Mouse (Mus musculus) neural tube, embryonic 14.5 days (tissue): ENCODE data around the gene Celf1. TPM values are rescaled to one million over a fixed set of nuclear protein-coding genes. Genes with fewer than 3 reads are reported as not detected.

Experiments
- ATAC-seq: fragments of 200-750 bp; cut with Nextera tagmentation; 2 replicates; pipeline ENCODE4 v1.8.0; 2017; ENCODE audit warnings: low read depth, mild to moderate bottlenecking, moderate TSS enrichment, moderate library complexity
- H3K27ac ChIP-seq: fragments of 300-500 bp; sonication (generic); 2 replicates; pipeline ENCODE4 v1.5.1; 2014; ENCODE audit warnings: low read depth, mild to moderate bottlenecking, control low read depth, low read length, moderate library complexity, mixed read lengths
- H3K27me3 ChIP-seq: fragments of 300-500 bp; sonication (generic); 2 replicates; pipeline ENCODE4 v1.6.1; 2014; ENCODE audit warnings: low read length; ENCODE audit not compliant: control insufficient read depth, insufficient read depth
- H3K36me3 ChIP-seq: fragments of 300-500 bp; sonication (generic); 2 replicates; pipeline ENCODE4 v1.6.1; 2014; ENCODE audit warnings: low read length, mixed read lengths; ENCODE audit not compliant: control insufficient read depth, insufficient read depth
- H3K4me1 ChIP-seq: fragments of 300-500 bp; sonication (generic); 2 replicates; pipeline ENCODE4 v1.6.1; 2014; ENCODE audit warnings: low read length; ENCODE audit not compliant: control insufficient read depth, insufficient read depth
- H3K4me2 ChIP-seq: fragments of 300-500 bp; sonication (generic); 2 replicates; pipeline ENCODE4 v1.6.1; 2014; ENCODE audit warnings: mild to moderate bottlenecking, low read depth, low read length, control low read depth
- H3K4me3 ChIP-seq: fragments of 300-500 bp; sonication (generic); 2 replicates; pipeline ENCODE4 v1.5.1; 2014; ENCODE audit warnings: low read depth, low read length, control low read depth, mixed read lengths
- H3K9ac ChIP-seq: fragments of 300-500 bp; sonication (generic); replicated peaks from 2 replicates; pipeline ENCODE4 v1.6.1; 2014; ENCODE audit warnings: low read depth, mild to moderate bottlenecking, control low read depth, low read length, mixed read lengths
- H3K9me3 ChIP-seq: fragments of 300-500 bp; sonication (generic); 2 replicates; pipeline ENCODE4 v1.6.1; 2016; ENCODE audit warnings: low read length; ENCODE audit not compliant: control insufficient read depth
- WGBS: fragments of 180-500 bp; shearing (Covaris S2); extraction: QIAGEN DNeasy Blood & Tissue Kit; methylation state at CpG from one replicate; pipeline ENCODE4 v1.1.7; 2014; 5-methylcytosine and 5-hydroxymethylcytosine counted together
- polyA plus RNA-seq: library from polyadenylated mRNA; unstranded; fragments of >200 nt; fragmentation: Nextera tagmentation; extraction: Ambion mirVana; gene quantifications from 2 replicates; pipeline ENCODE4 v1.2.1, GENCODE M21; 2014

Gene Celf1
- polyA plus RNA-seq, 1 experiment from 2014 or later: 77.6 TPM

DNA sequence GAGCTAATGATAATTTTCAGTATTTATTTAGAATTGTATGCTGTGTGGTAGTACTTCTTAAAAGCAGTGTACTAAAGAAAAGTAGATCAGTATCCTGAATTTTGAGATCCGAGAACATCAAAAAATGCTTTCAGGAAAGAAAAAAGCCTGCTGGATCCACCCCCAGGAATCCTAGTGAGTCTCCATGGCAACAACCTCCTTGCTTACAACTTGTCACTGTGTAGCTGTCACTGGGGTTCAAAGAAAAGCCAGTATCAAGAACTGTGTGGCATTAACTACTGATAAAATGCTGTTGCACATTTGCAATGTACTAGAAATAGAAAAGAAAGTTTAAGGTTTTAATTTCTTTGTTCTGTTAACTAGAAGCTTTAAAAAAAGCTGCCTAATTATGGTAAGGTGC, 15.9 kb downstream of the Celf1 start:
- no peaks in the 10 kb centered on the region for H3K36me3 ChIP-seq
- ATAC-seq: no peak

DNA sequence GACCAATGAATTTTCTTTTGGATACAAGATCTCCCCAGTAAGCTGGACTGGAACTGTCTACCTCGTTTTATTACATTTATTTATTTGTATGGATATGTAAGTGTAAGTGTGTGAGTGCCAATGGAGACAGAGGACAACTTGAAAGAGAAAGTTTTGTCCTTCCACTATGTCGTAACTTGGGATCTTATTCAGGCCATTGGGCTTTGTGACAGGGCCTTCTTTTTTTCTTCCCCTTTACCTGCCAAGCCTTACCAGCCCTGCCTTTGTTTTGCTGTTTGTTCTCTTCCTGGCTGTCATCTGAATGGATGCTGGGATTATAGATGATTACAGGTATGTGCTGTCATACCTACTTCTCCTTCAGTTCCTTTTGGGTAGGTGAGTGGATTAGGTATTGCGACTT, 18.7 kb downstream of the Celf1 start:
- Histone ChIP-seq H3K36me3 (no peaks in the 10 kb centered on the region), H3K9me3 (no peaks in the 10 kb centered on the region), H3K4me2 (no peak overlapping the region), H3K4me1 (0 out of 2 replicates have a peak, but pooled peaks cover 5% of the 10 kb centered on the region), H3K4me3 (no peak overlapping the region), H3K27me3 (no peaks in the 10 kb centered on the region), H3K9ac (no peak overlapping the region), H3K27ac (no peak overlapping the region)
- no peak for ATAC-seq
- 86% methylated on average over 3 of the region's 3 CpGs for WGBS

More for the DNA sequence above, 15.9 kb downstream of the Celf1 start:
- Histone ChIP-seq H3K27me3 (no peaks in the 10 kb centered on the region), H3K4me2 (no peak overlapping the region), H3K4me1 (0 out of 2 replicates have a peak, but pooled peaks cover 5% of the 10 kb centered on the region), H3K4me3 (no peak overlapping the region), H3K9me3 (no peaks in the 10 kb centered on the region), H3K9ac (no peak overlapping the region), H3K27ac (no peak overlapping the region)
- WGBS: 9% methylated on average over 1 of the region's 1 CpGs

DNA sequence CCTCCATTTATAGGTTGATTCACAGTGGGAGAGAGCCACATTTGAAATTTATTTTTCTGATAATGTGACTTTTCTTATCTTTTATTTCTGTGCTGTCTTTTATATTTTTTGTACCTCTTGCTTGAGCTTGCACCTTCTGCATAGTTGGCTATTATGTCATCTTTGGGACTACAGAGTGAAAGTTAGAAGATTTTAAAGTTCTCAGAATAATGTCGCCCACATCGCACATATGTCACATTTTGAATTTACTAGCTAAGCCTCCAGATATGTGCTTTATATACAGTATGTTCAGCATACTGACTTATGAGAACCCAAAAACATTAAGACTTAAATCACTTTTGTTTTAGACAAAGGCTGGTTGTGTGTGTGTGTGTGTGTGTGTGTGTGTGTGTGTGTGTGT, 19.8 kb downstream of the Celf1 start:
- Histone ChIP-seq H3K36me3 (no peaks in the 10 kb centered on the region), H3K27ac (no peak overlapping the region), H3K4me2 (no peak overlapping the region), H3K4me1 (peaks cover 9% of the 10 kb centered on the region), H3K9ac (no peak overlapping the region), H3K27me3 (no peaks in the 10 kb centered on the region), H3K9me3 (no peaks in the 10 kb centered on the region), H3K4me3 (no peak overlapping the region)
- ATAC-seq: no peak
- WGBS: 95% methylated on average over 2 of the region's 2 CpGs

DNA sequence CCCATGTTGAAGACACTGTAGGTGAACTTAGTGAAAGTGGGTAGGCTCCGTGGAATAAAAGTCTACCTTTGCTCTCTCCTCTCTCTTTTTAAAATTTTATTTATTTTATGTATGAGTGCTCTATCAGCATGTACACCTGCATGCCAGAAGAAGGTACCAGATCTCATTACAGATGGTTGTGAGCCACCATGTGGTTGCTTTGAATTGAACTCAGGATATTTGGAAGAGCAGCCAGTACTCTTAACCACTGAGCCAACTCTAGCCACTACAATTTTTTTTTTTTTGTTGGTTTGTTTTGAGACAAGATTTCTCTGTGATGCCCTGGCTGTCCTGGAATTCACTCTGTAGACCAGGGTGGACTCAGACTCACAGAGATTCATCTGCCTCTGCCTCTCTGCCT, 23.1 kb downstream of the Celf1 start:
- Histone ChIP-seq H3K9me3 (no peaks in the 10 kb centered on the region), H3K4me2 (no peak overlapping the region), H3K4me3 (no peak overlapping the region), H3K4me1 (peaks cover 4% of the 10 kb centered on the region), H3K27ac (no peak overlapping the region), H3K27me3 (no peaks in the 10 kb centered on the region), H3K36me3 (no peaks in the 10 kb centered on the region), H3K9ac (no peak overlapping the region)
- ATAC-seq: no peak
- WGBS: 98% methylated on average over 1 of the region's 1 CpGs

DNA sequence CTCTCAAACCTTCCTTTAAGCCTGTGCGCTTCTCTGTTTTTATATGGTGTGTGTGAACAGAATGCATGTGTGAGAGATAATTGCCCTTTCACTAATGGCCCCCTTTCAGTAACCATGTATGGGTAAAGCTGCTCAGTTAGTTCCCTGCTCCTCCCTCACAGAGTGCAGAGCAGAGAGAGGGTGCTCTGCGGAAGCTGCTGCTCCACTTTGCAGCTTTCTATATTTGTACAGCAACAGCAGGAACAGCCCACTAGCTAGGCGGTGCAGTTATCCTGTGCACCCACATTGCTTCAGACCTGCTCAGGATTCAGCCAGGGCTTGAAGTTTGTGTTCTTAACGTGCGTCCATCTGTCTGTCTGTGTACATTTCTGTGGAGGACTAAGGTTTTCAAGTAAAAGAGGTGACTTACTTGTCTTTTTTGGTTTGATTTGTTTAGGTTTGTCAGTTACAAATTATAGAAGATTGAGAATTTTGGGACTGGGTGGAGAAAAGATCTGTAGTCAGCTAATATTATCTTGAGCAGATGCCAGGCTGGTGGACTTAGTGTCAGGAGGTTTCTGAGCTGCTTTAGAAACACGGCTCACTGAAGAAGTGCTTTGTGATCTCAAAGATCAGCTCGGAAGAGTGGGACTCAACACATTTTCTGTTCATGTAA, 24.8 kb downstream of the Celf1 start:
- peaks cover 4% of the 10 kb centered on the region for H3K4me1 ChIP-seq
- no peak for ATAC-seq
- no peak overlapping the region for H3K9ac ChIP-seq
- H3K4me3 ChIP-seq: no peak overlapping the region
- 69% methylated on average over 7 of the region's 7 CpGs for WGBS
- H3K27me3 ChIP-seq: no peaks in the 10 kb centered on the region
- no peak overlapping the region for H3K4me2 ChIP-seq
- no peak overlapping the region for H3K27ac ChIP-seq
- no peaks in the 10 kb centered on the region for H3K9me3 ChIP-seq
- no peaks in the 10 kb centered on the region for H3K36me3 ChIP-seq

- no peak for ATAC-seq
- Histone ChIP-seq H3K36me3 (no peaks in the 10 kb centered on the region), H3K4me1 (peaks cover 4% of the 10 kb centered on the region), H3K27ac (no peak overlapping the region), H3K4me3 (no peak overlapping the region), H3K9me3 (no peaks in the 10 kb centered on the region), H3K9ac (no peak overlapping the region), H3K27me3 (no peaks in the 10 kb centered on the region), H3K4me2 (no peak overlapping the region)
- 81% methylated on average over 2 of the region's 2 CpGs for WGBS
These were observed 25.4 kb downstream of the Celf1 start for GRCm38 (mm10) chr2:90965466-90966080.

DNA sequence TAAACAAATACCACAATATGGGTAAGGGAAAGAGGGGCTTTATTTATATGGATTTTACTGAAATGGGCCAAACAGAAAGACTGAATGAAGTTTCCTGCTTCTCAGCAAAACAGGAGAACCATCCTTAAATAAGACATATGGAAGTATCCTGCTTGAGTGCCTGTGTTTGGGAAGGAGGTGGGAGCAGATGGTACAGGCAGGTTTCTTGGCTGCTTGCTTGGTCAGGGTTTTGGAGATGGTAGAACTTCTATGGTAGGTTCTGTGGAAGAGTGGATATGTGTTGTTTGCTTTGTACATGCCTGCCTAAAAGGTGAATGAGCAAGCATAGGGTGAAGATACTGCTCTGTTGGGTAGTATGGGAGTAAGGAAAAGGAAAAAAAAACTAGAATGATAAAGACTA, 30.4 kb downstream of the Celf1 start:
- no peak overlapping the region for H3K4me3 ChIP-seq
- no peak overlapping the region for H3K4me2 ChIP-seq
- H3K36me3 ChIP-seq: no peaks in the 10 kb centered on the region
- no peak for ATAC-seq
- no peak overlapping the region for H3K27ac ChIP-seq
- no peaks in the 10 kb centered on the region for H3K9me3 ChIP-seq
- no peaks in the 10 kb centered on the region for H3K27me3 ChIP-seq
- no peak overlapping the region for H3K9ac ChIP-seq
- H3K4me1 ChIP-seq: no peaks in the 10 kb centered on the region

DNA sequence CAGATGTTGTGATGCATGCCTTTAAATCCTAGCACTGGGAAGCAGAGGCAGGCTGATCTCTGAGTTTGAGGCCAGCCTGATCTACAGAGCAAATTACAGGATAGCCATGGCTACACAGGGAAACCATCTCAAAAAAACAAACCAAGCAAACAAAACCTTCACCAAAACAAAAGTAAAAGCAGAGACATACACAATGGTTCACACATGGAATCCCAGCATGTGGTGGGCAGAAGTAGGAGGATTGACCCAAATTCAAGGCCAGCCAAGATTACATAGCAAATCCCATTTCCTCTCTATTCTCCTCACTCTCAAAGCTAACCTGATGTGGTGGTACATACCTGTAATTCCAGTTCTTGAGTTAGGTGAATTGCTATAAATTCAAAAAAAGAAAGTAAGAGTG, 33.9 kb downstream of the Celf1 start:
- no peaks in the 10 kb centered on the region for H3K27me3 ChIP-seq
- H3K4me1 ChIP-seq: no peaks in the 10 kb centered on the region
- no peak overlapping the region for H3K4me3 ChIP-seq
- no peak overlapping the region for H3K9ac ChIP-seq
- H3K36me3 ChIP-seq: no peaks in the 10 kb centered on the region
- no peak overlapping the region for H3K4me2 ChIP-seq
- ATAC-seq: no peak
- no peak overlapping the region for H3K27ac ChIP-seq
- no peaks in the 10 kb centered on the region for H3K9me3 ChIP-seq

- no peak for ATAC-seq
- H3K4me3 ChIP-seq: no peak overlapping the region
- H3K4me1 ChIP-seq: no peaks in the 10 kb centered on the region
- no peaks in the 10 kb centered on the region for H3K27me3 ChIP-seq
- no peaks in the 10 kb centered on the region for H3K9me3 ChIP-seq
- no peak overlapping the region for H3K27ac ChIP-seq
- no peak overlapping the region for H3K4me2 ChIP-seq
- WGBS: 83% methylated on average over 7 of the region's 7 CpGs
- H3K9ac ChIP-seq: no peak overlapping the region
- no peaks in the 10 kb centered on the region for H3K36me3 ChIP-seq
These were observed 35.1 kb downstream of the Celf1 start for GRCm38 (mm10) chr2:90975181-90975835.
